Mouse (Mus musculus) heart, adult 11 months (tissue): ENCODE measurements at regions not wholly inside any gene's neighbourhood (a gene's known extent, or its start where the extent isn't known, plus 50 kb on each side); places are given as distances from the start of the nearest gene placed in this dataset.

ENCODE experiments used
- DNase-seq: peaks from one replicate; pipeline ENCODE4 v3.0.0; 2022

- DNase-seq: no peak
Measured at GRCm38 (mm10) chr12:107658821-107659220, 170.4 kb downstream of the 3110018I06Rik start.

- DNase-seq: no peak
Measured at GRCm38 (mm10) chr12:107662624-107663023, 174.2 kb downstream of the 3110018I06Rik start.

- DNase-seq: no peak
Measured at GRCm38 (mm10) chr12:107667836-107668235, 179.4 kb downstream of the 3110018I06Rik start.

DNA sequence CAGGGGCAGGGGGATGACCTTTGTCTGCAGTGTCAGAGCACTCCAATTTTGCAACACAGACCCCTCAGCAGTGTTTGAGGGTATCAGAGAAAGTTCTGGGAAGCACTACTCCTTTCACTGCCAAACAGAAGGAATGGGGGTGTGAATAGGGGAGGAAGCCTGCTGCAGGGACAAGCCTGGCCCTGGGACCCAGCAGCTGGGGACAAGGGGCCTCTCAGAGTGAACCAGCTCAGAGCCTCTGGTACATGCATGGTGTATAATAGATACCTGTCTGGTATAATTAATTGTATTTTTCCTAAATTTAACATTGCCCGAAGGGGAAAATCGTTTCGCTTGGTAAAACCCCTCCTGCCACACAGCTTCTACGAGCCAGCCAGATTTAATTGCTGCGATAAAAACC, 180.6 kb downstream of the 3110018I06Rik start:
- DNase-seq: no peak

- no peak for DNase-seq
Measured at GRCm38 (mm10) chr12:107669450-107669849, 181.0 kb downstream of the 3110018I06Rik start.

DNA sequence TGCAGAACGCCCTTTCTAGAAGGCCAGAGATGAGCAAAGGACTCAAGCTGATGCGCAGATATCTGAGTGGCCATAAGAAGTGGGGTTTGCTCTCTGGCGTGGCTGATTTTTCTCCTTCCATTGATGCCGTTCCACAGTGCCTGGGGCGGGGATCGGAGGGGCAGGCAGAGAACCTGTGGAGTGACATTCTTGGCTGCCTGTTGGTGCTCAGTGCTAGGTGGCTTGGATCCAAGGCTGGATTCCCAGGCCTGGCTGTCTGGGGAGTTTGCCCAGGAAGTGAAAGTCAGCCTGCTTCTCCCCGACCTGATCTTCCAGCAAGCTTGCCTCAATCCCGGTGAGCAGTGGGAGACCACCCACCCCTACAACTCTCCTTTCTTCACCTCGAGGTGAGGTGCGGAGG, 181.5 kb downstream of the 3110018I06Rik start:
- no peak for DNase-seq

GRCm38 (mm10) chr12:107677076-107677475, 188.6 kb downstream of the 3110018I06Rik start:
- no peak for DNase-seq

- DNase-seq: no peak
Measured at GRCm38 (mm10) chr12:107687447-107687846, 199.0 kb downstream of the 3110018I06Rik start.

DNA sequence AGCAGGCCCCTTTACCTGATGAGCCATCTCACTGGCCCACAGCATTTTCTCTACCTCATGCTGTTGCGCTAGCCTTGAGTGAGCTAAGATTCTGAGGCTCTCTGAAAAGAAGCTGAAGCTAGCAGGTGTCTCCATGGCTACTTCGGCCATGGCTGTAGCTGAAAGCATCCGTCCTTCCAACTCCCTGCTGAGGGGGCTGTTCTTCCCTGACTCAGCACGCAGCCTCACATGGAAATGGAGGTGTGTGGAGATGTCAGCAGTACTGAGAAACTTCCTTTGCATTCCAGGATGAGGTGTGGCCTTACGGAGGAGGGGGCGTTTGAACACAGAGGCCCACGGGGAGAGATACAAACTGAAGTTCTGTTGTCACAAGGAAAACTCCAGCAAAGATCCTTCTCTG, 201.0 kb downstream of the 3110018I06Rik start:
- no peak for DNase-seq

GRCm38 (mm10) chr12:107690061-107690460, 201.6 kb downstream of the 3110018I06Rik start:
- no peak for DNase-seq

- DNase-seq: no peak
Measured at GRCm38 (mm10) chr12:107693693-107694092, 205.3 kb downstream of the 3110018I06Rik start.

DNA sequence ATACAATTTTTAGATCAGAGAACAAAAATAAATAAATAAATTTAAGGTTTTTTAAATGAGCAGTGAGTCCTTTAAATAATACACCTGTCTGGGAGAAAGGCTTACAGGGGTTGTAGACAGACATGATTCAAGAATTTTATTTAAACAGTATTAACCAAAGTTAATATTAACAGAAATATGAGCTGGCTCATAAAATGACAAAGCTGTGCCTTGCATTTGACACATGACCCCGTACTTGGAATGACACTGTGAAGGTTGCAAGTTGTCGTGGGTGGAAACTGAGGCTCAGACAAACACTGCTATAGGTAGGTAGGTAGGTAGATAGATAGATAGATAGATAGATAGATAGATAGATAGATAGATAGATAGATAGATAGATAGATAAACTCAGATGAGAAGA, 206.6 kb downstream of the 3110018I06Rik start:
- DNase-seq: no peak

- no peak for DNase-seq
Measured at GRCm38 (mm10) chr12:107695438-107696267, 207.2 kb downstream of the 3110018I06Rik start.

GRCm38 (mm10) chr12:107700317-107700716, 211.9 kb downstream of the 3110018I06Rik start:
- no peak for DNase-seq

DNA sequence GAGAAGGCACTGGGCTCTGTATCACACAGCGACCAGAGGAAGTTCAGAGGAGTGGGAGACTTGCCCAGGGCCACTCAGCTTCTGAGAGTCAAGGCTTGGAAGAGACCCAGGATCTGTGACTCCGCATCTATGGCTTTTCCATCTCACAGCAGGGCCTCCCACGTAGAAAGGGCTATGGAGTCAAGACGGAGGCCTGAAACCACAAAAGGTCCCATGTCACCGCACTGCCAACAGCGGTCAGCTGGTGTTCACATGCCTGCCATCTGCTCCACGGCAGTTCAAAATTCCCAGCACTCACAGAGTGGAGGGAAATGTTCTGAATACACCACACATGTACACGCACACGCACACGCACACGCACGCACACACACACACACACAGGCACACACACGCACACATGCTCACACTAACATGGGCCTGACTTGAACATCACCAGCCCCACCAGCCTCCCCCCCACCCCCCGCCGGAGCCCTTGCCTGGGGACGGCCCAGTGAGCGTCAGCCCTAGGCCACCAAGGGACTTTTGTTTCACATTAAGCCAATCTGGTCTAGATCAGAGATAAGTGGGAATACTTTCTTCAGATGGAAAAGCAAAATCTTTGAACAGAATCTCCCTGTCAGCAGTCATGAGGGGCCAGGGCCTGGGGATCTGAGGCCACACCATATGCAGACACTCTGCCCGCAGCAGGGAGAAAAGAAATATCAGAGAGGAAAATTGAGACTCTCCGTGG, 212.6 kb downstream of the 3110018I06Rik start:
- DNase-seq: no peak

DNA sequence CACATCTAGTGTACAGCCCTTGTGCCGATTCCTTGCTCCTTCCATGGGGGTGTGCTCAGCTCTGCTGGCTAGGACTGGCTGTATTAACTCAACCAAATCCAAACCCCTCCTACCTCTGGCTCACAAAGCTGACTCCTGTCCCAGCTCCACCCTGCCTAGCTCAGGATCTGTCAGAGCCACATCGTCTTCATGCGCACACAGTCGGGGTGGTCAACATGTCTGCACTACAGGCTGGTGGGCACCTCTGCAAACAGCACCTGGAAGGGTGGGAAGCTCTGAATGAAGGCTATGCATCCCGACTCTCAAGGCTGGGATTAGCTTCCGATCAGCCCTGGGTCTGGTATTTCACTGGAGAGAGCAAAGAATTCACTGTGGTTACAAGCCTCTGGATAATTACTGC, 220.4 kb downstream of the 3110018I06Rik start:
- no peak for DNase-seq

- no peak for DNase-seq
Measured at GRCm38 (mm10) chr12:107711017-107711416, 222.6 kb downstream of the 3110018I06Rik start.

DNA sequence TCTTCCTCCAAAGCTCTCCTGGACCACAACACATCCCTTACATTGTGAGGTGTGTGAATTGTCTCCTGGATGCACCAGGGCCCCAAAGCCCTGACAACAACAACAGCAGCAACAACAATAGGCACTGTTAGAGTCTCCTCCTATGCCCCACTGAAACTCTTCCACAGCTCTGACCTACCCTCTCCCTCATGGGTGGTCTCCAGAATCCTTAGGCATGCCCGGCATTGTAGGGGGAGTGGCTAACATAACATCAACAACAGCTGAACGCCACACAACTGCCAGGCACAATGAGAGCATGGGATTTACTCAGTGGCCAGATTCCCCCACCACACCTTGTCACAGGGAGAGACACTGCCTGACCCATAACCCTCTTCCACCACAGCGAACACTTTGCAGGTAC, 223.2 kb downstream of the 3110018I06Rik start:
- DNase-seq: no peak

- no peak for DNase-seq
Measured at GRCm38 (mm10) chr12:107713191-107713590, 224.8 kb downstream of the 3110018I06Rik start.

- no peak for DNase-seq
Measured at GRCm38 (mm10) chr12:107714846-107715245, 226.4 kb downstream of the 3110018I06Rik start.

DNA sequence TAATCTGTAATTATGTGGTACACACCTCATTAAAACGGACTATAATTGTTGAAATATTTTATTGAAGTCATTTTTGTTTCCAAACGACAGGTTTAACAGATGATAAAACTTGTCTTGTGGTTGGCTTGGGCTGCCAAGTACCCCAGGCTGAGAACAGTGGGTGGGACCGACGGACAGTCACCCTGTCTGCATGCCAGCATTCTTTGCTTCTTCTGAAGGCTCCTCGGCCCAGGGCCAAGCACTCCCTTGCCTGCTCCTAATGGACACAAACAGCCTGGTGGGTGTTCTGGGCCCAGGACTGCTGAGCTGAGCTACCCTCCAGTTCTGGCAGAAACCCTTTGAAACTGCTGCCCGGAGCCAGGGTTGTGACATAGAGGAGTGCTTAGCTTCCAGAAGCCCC, 227.4 kb downstream of the 3110018I06Rik start:
- no peak for DNase-seq

DNA sequence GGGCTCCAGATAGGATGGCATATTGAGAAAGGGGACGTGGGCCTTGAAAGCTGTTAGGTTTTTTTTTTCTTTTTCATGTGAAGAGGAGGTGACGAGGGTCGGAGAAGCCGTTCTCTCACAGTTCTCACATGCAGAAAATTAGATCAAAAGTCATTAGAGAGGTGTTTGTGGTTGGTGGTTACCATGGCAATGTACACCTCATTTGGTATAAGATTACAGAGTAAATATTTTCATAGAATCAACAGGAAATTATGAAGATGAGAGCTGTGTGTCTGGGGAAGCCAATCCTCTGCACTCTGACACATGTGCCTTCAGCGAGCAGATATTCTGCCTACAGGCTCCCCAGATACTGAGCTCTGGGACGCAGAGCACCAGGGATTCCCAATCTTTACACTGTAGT, 232.5 kb downstream of the 3110018I06Rik start:
- DNase-seq: no peak

DNA sequence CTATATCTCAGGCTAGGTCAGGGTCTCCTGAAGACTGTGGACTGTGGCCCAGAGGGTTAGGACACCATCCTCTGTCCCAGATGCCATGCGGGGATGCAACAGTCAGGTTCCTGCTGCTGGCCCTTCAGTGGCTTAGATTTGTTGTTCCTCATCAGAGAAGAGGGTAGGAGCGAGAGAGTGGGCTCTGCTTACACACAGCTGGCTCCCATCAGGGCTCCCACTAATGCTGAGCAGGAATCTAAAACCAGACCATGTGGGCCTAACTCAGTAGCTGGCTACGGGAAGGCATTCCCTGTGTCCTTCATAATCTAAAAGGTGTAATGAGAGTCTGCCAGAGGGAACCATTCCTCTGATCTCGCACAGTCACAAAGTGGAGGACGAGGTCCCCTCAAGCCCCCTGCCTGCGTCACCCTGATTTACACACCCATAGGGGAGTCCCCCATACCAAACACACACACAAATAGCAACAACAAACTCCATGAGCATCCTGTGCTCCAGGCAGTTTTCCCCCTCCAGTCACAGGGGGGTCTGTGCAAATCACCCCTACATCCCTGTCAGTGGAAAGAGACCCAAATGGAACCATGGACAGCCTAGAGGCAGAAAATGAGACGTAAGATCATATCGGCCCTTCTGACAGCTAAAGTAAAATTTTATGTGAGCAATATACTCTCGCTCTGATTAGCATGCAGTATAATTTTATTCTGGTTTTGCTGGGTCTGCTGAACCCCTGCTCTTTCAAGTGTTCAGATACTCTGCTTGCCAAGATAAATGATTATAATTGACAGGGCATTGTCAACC, 234.8 kb downstream of the 3110018I06Rik start:
- no peak for DNase-seq
